Mouse (Mus musculus): Measurements from ENCODE around the gene Ky. TPM values are rescaled to one million over a fixed set of nuclear protein-coding genes. Genes with fewer than 3 reads are reported as not detected.

Ky gene
- under 1 TPM; 0.31 to 0.46 TPM for polyA plus RNA-seq (2017; shearing (Covaris generic))

DNA sequence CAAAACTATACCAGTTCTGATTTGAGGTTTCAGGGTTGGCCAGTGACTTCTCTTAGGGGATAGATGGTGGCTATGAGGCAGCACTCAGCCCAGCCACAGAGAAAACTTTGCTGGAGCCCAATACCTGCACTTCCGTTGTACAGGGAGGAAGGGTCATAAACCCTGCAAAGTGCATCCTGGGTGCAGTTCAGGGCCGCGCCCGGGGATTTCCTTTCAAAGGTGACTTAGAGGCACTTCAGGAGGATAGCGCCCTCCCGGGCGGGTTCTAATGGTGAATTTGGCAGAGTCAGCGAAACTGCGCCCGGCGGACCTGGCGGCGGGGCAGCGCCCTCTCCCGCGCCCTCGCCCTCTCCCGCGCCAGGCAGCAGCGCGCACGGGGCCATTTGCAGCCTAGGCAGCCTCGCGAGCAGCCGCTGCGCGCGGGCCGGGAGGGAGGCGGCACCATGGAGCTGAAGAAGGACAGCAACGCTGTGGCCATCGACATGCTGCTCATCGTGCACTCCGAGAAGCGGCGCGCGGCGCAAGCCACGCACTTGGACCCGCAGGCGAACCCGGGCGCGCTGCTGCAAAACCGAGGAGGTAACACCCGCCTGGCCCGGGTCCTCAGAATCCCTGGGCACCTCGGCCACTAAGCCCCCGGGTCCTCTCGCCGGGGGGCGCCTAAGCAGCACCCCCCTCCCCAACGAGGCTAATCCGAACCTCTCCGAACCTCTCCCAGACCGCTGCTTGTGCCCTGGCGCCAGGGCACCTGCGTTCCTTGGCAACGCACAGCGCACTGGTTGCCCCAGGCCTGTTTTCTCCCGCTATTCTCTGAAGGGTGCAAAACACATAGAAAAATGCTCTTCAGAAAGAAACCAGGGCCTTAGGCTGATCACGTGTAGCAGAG lies at the start of gene Ky:
Gene Ky, plus strand, starts transcription at position 51 of the 886 bp plus-strand sequence.
- peak; percentile 70 for ATAC-seq

DNA sequence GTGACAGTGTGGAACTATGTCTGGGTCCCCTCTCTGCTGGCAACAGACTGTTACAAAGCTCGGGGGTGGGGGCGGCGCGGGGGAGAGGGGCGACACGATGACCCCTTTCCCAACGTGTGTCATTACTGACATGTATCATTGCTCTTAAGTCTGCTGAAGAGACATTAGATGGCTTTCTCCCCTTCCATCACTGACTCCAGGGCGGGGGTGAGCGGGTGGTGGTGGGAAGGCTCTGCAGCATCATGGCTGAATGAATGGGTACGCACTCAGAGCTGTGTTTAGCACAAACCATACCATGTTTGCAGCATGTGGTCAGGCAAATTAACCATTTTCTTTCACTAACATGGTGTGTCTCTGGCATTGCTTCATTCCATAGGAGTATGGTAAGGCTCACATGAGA lies 43.3 kb upstream of the Ky start:
- no peak for ATAC-seq

DNA sequence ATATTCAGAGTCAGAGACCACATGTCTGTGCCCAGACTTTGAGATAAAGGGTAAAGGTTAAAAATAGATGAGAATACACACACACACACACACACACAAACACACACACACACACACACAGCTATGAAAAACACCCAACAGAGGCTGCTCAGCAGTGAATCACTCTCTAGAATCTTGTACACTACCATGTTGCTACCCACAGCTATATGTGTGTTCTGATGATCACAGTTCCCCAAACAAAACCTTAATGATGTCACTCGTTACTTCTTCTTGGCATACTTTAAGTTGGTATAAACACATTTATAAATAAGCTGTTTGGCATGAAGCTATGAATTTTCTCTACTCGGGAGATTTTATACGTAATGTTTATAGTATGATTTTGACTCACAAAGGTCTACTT lies 40.5 kb upstream of the Ky start:
- no peak for ATAC-seq

DNA sequence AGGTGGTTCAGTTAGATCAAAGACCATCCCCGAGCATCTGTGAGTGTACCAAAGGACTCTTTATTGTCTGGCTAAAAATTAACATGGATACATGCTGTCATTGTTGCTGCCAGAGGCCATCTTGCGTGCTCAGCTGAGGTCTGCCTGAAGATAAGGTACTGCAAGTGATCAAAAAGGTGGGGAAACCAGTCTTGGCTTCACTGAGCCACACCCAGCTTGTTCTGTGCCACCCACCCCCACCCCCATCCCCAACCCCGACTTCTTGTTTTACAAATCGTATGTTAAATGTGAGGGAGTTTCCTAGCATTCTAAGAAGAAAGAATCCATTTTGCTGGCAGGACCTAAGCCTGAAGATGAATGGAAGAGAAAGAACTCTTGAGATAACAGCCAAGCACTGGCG lies 39.8 kb upstream of the Ky start:
- no peak for ATAC-seq

DNA sequence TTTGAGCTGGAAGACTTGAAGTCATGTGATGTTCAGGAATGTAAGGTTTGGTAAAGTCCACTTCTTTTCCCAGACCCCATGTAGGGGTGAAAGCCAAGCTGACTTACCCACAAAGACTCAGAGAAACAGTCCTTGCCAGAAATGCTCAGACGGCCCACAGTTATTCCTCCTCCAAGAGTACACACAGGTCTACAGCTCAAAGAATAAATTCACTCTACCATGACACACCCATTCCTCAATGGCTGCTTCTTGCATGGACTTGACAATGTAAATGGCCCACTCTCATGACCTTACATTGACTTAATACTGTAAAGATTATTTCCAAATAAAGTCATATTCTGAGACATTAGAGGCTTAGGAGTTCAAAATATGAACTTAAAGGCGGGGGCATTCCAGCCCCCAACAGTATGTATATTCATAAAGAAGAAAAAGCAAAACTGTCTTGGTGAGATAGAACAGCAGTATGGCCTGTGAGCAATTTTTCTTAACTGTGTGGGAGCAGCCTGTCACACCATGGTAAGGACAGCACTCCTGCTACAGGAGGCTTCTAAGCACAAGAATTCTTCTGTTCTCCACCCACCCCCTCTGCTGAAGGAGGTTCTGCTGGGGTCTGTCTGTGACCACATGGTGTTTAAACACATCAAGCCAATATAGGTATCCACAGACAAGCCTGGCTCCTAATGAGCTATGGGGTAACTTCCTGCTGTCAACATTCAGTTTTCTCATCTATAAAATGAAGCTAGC lies 35.3 kb upstream of the Ky start:
- no peak for ATAC-seq

- no peak for ATAC-seq
Measured at GRCm38 (mm10) chr9:102477767-102478450, 27.6 kb upstream of the Ky start.

- no peak for ATAC-seq
Measured at GRCm38 (mm10) chr9:102478451-102478835, 27.1 kb upstream of the Ky start.

- ATAC-seq: peak; percentile 51
Measured at GRCm38 (mm10) chr9:102479022-102479421, 26.5 kb upstream of the Ky start.

- ATAC-seq: no peak
Measured at GRCm38 (mm10) chr9:102492031-102492795, 13.3 kb upstream of the Ky start.

- ATAC-seq: no peak
Measured at GRCm38 (mm10) chr9:102493044-102493443, 12.5 kb upstream of the Ky start.

DNA sequence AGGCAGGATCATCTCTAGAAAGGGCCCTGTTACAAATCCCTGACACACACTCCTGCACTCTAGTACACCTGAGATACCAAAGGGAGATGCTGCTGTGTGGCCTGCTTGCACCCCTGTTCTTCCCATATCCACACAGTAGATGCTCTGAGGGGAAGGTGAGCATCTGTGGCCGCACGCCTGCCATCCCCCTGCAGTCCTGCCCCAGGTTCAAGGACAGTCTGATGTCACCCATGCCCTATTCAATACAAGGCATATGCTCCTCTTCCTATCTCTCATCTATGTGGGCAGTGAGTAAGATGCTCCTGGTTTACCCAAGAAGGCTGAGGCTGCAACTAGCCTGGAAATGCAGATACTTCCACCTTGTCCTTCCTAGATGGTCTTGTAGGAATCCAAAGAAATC lies 11.6 kb upstream of the Ky start:
- ATAC-seq: no peak

DNA sequence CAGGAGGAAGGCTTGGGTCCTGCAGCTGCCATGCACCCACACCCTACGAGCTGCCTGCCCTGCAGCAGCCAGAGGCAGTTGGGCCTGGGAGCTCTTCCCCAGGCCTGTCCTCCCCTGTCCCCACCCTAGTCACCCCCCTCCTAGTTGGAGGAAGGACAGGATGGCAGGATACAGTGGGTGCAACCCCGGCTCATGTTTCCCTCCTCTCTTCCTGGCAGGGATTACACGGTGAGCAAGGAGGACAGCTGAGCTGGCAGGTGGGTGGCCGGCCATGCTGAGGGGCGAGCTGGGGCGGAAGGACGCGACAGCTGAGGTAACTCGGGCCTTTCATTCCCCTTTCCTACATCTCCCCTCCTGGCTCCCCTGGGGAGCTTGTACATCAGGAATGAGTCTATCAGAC lies 11.1 kb upstream of the Ky start:
- no peak for ATAC-seq

- ATAC-seq: no peak
Measured at GRCm38 (mm10) chr9:102495266-102495665, 10.3 kb upstream of the Ky start.

DNA sequence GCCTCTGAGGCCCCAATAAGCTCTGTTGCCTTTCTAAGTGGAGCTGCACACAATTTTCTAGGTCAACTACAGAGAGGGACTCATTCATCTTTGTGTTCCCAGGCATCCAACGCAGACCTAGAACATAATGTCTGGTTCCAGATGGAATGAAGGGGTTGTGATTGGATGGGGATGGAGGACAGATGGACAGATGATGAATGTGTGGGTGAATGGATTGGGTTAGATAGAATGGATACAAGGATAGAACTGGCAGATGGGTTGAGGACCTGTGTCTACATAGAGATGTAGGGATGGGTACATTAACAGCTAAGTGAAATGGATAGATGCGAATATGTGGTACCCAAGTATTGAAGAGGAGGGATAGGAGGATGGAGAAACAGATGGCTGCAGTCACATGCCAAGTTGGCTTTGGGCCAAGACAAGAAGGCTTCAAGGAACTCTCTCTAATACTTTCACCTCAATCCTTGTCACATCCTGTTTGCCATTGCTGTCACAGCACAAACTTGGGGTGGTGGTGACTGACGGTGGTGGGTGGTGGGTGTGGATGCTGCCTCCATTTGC lies 9.0 kb upstream of the Ky start:
- no peak for ATAC-seq

DNA sequence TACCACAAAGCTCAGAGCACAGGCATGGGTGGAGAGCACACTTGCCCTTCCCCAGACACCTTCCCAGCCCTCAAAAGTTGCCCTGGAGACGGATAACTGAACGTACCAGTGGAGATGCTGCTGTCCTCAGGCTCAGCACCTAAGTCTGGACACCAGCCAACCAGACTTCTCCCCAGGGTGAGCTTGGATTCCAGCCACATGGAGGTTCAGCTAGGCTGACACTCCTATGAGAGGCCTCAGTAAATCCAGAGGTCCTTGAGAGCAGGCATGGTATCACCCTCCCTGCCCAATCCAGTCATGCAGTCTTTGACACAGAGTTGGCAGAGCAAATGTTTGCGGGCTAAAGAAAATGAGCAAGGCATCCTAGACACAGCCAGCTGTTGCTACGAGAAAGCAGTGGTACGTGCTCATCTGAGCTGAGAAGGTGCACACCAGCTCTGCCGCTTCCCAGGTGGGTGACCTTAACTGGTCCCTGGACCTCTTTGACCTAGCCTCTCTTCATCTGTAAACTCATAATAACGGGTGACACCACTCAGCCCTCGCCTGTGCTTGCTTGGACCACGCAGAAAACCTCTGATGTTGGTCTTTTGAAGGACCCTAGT lies 8.4 kb upstream of the Ky start:
- ATAC-seq: no peak

DNA sequence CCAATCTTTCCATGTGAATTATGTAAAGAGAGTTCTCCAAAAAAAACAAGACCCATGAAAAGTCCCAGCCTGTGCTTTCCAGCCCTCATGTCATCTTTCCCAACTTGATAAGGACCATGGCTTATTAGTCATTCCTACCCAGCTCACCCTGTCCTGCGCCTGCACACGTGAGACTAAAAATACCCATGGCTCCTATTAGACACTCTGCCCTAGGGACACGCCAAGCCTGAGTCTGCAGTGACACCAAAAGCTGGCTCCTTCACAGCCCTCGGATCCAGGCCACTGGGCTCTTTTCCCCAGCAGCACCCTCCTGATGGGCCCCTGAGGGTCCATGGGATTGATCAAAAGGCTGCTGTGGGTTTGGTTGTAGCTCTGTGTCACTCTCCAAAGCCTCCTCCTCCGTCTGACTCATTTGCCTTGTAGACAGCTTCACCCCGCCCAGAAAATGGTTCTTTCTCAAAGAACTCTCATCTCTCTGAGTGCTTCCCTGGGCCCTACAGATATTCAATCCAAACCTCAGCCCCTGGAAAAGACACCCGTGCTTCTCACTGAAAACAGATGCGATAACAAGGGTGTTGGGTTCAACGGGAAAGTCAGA lies 7.6 kb upstream of the Ky start:
- no peak for ATAC-seq

- no peak for ATAC-seq
Measured at GRCm38 (mm10) chr9:102498701-102499100, 6.8 kb upstream of the Ky start.

DNA sequence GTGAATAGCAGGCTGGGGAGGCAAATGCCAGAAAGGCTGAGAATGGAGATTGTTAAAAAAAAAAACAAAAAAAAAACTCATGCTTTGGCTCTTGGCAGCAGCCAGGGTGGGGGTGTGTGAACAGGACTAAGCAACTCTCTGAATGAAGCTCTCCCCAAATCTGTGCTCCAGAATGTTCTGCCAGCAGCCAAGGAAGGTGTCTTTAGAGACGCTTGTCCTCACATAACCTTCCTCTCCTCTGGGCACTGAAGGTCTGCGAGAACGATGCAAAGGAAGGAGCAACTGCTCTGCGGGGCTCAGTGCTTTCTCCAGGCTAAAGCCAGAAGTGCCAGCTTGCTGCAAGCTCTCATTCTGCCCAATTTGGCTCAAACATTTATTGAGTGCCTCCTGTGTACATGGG lies 6.3 kb upstream of the Ky start:
- ATAC-seq: no peak

DNA sequence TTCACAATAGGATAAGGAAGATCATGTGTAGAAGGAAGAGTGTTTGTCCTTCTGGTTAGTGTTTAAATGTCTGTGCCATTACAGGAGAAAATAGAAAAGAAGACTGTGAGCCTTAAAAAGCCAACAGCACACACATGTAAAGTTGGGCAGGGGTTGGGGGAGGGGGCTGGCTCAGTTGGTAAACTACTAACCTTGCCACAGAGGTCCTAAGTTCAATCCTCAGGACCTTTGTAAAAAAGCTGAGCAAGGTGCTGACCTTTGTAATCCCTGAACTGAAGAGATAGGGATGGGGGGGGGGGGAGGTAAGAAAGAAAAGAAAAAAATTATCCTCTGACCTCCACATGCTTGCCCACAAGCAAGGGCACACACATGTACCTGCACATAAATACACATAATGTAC lies 5.8 kb upstream of the Ky start:
- ATAC-seq: no peak

- no peak for ATAC-seq
Measured at GRCm38 (mm10) chr9:102501113-102501512, 4.4 kb upstream of the Ky start.

- peak; percentile 65 for ATAC-seq
Measured at GRCm38 (mm10) chr9:102502015-102502633, 3.4 kb upstream of the Ky start.
